In genomic region chr5:120435731-120436501, GRCm38 (mm10) we compare ENCODE assay signal across 9 mouse cellular contexts. TPM values are rescaled to one million over a fixed set of nuclear protein-coding genes. Genes with fewer than 3 reads are reported as not detected.
DNase-seq lines count a peak whose midpoint lies in the region; ATAC-seq and TF ChIP-seq lines count a peak whose summit lies in the region.
"Had no signal": no experiment of that assay in that cellular context is flagged by ENCODE, and none has a peak within 500 bp of the region (broad histone marks: within the 10 kb centered on the region; RNA-seq: fewer than 3 reads in every experiment).

No protein-coding gene starts in this region.

- WGBS in hindbrain, postnatal 0 days: 2% methylated on average over 46 of the region's 47 CpGs
- WGBS in midbrain, embryonic 14.5 days: under 1% methylated on average over 45 of the region's 47 CpGs

- H3K4me3 ChIP-seq in hindbrain, postnatal 0 days (ENCODE audit: low read length): peak overlapping the region; percentile 46
- peak overlapping the region; percentile 44 for H3K4me3 ChIP-seq in midbrain, embryonic 14.5 days (replicated peaks; ENCODE audit: low read depth, low read length)

- H3K36me3 ChIP-seq in hindbrain, postnatal 0 days (ENCODE audit: insufficient read depth, low read length): no peaks in the 10 kb centered on the region
- peaks cover 22% of the 10 kb centered on the region for H3K36me3 ChIP-seq in midbrain, embryonic 14.5 days (ENCODE audit: control insufficient read depth, insufficient read depth, low read length)

- peak overlapping the region; percentile 61 for H3K9ac ChIP-seq in hindbrain, postnatal 0 days (replicated peaks; ENCODE audit: low read length)
- peak overlapping the region; percentile 92 for H3K9ac ChIP-seq in midbrain, embryonic 14.5 days (replicated peaks; ENCODE audit: low read length)

- H3K4me1 ChIP-seq in hindbrain, postnatal 0 days (ENCODE audit: insufficient read depth, low read length): peaks cover 5% of the 10 kb centered on the region; the same call in 1 of the 2 replicates
- peaks cover 18% of the 10 kb centered on the region; the same call in 1 of the 2 replicates for H3K4me1 ChIP-seq in midbrain, embryonic 14.5 days (ENCODE audit: control insufficient read depth, insufficient read depth, low read length)

- H3K4me2 ChIP-seq in hindbrain, postnatal 0 days (ENCODE audit: low read depth, low read length): peak overlapping the region; percentile 61
- H3K4me2 ChIP-seq in midbrain, embryonic 14.5 days (ENCODE audit: low read length): peak overlapping the region; percentile 72

- H3K27me3 ChIP-seq in hindbrain, postnatal 0 days (ENCODE audit: insufficient read depth, low read length): peaks cover 56% of the 10 kb centered on the region
- peaks cover 62% of the 10 kb centered on the region for H3K27me3 ChIP-seq in midbrain, embryonic 14.5 days (ENCODE audit: control insufficient read depth, insufficient read depth, low read length)

- no peak for ATAC-seq in hindbrain, postnatal 0 days
- no peak for ATAC-seq in midbrain, embryonic 14.5 days (ENCODE audit: low FRiP score, low TSS enrichment)

- no peak for TF ChIP-seq CTCF in hindbrain, postnatal 0 days (IDR thresholded peaks at IDR 0.05; ENCODE audit: low read depth)

- H3K27ac ChIP-seq in hindbrain, postnatal 0 days: peak overlapping the region; percentile 77
- peak overlapping the region; percentile 97 for H3K27ac ChIP-seq in midbrain, embryonic 14.5 days (replicated peaks; ENCODE audit: low read depth, low read length)

- DNase-seq in cerebellum, postnatal 14 days: peak; percentile 30 to 32
- DNase-seq in cerebellum, adult 9-11 months: no peak
- peak; percentile 61 for DNase-seq in embryo, embryonic 10 days (ENCODE audit: low spot score)
- DNase-seq in hindbrain, postnatal 0 days (ENCODE audit: low spot score): no peak
- DNase-seq in midbrain, embryonic 14.5 days: peak; percentile 74
- DNase-seq in spleen, postnatal 14 days (ENCODE audit: low spot score in 2 of 2): no peak
- DNase-seq in left cerebral cortex, adult 9 months (ENCODE audit: low spot score in 2 of 2): no peak
- no peak for DNase-seq in spleen, postnatal 4 days (ENCODE audit: low spot score in 2 of 2)

- H3K9me3 ChIP-seq in hindbrain, postnatal 0 days (ENCODE audit: low read length): no peaks in the 10 kb centered on the region
- no peaks in the 10 kb centered on the region for H3K9me3 ChIP-seq in midbrain, embryonic 14.5 days (ENCODE audit: control insufficient read depth, low read length)

RNA-seq across cellular contexts. Expression of gene Lhx5, which starts 4.4 kb away (rescaled TPM):
- 26.2 and 31.0 TPM in 2 replicates for total RNA-seq in hindbrain, postnatal 0 days (2014; rRNA removed)
- 14.0 and 15.2 TPM in 2 replicates for polyA plus RNA-seq in hindbrain, postnatal 0 days (2015; fragmentation: Nextera tagmentation; extraction: Ambion mirVana)
- 34.1 and 44.9 TPM in 2 replicates for polyA plus RNA-seq in midbrain, embryonic 14.5 days (2014; fragmentation: Nextera tagmentation; extraction: Ambion mirVana)
- total RNA-seq: common myeloid progenitor, adult 5-6 weeks had no signal

RNA-seq across cellular contexts. Expression of gene Sdsl, which starts 36.7 kb away (rescaled TPM):
- 4.6 and 6.0 TPM in 2 replicates for total RNA-seq in hindbrain, postnatal 0 days (2014; rRNA removed)
- polyA plus RNA-seq in hindbrain, postnatal 0 days (2015; fragmentation: Nextera tagmentation; extraction: Ambion mirVana): 7.8 and 8.1 TPM in 2 replicates
- 6.0 TPM in 2 replicates for polyA plus RNA-seq in midbrain, embryonic 14.5 days (2014; fragmentation: Nextera tagmentation; extraction: Ambion mirVana)

RNA-seq across cellular contexts. Expression of gene Sds, which starts 40.4 kb away (rescaled TPM):
- total RNA-seq in hindbrain, postnatal 0 days (2014; rRNA removed): 0.50 TPM in 1 of 2 replicates, not detected in the other
- polyA plus RNA-seq in hindbrain, postnatal 0 days (2015; fragmentation: Nextera tagmentation; extraction: Ambion mirVana): 0.20 and 0.59 TPM in 2 replicates
- 0.55 TPM in 1 of 2 replicates, not detected in the other for polyA plus RNA-seq in midbrain, embryonic 14.5 days (2014; fragmentation: Nextera tagmentation; extraction: Ambion mirVana)
- total RNA-seq: common myeloid progenitor, adult 5-6 weeks had no signal

Comparison
In these comparisons a context has a peak if more than half of its experiments do, and no peak if none do; other contexts are left out.
1. DNase-seq: peak in cerebellum, postnatal 14 days (2 of 2), embryo, embryonic 10 days (single experiment) and midbrain, embryonic 14.5 days (single experiment); none in cerebellum, adult 9-11 months (single experiment), hindbrain, postnatal 0 days (single experiment), spleen, postnatal 14 days (0 of 2), left cerebral cortex, adult 9 months (0 of 2) and spleen, postnatal 4 days (0 of 2).